Mouse (Mus musculus) cerebellum, postnatal 25 days (tissue): ENCODE measurements at regions not wholly inside any gene's neighbourhood (a gene's known extent, or its start where the extent isn't known, plus 50 kb on each side); places are given as distances from the start of the nearest gene placed in this dataset.

Experiments
- DNase-seq, 2 experiments: peaks; one replicate each; pipeline ENCODE4 v3.0.0; 2021; ENCODE audit warnings: mixed read lengths in 2 of 2

GRCm38 (mm10) chr1:69375246-69375645 is 267.4 kb upstream of the Erbb4 start:
- no peak for DNase-seq

GRCm38 (mm10) chr1:69370078-69370477 is 262.2 kb upstream of the Erbb4 start:
- no peak for DNase-seq

GRCm38 (mm10) chr1:69367531-69367930 is 259.7 kb upstream of the Erbb4 start:
- no peak for DNase-seq

- no peak for DNase-seq
Measured at GRCm38 (mm10) chr1:69364069-69364468, 256.2 kb upstream of the Erbb4 start.

GRCm38 (mm10) chr1:69357548-69357947 is 249.7 kb upstream of the Erbb4 start:
- DNase-seq: no peak

- no peak for DNase-seq
Measured at GRCm38 (mm10) chr1:69350417-69350816, 242.6 kb upstream of the Erbb4 start.

GRCm38 (mm10) chr1:69349826-69350225 is 242.0 kb upstream of the Erbb4 start:
- DNase-seq: no peak

- no peak for DNase-seq
Measured at GRCm38 (mm10) chr1:69342100-69342499, 234.2 kb upstream of the Erbb4 start.

- no peak for DNase-seq
Measured at GRCm38 (mm10) chr1:69340481-69340880, 232.6 kb upstream of the Erbb4 start.

GRCm38 (mm10) chr1:69331418-69332254 is 223.8 kb upstream of the Erbb4 start:
- DNase-seq: no peak

- no peak for DNase-seq
Measured at GRCm38 (mm10) chr1:69329399-69329798, 221.5 kb upstream of the Erbb4 start.

- no peak for DNase-seq
Measured at GRCm38 (mm10) chr1:69326711-69327110, 218.9 kb upstream of the Erbb4 start.

- no peak for DNase-seq
Measured at GRCm38 (mm10) chr1:69319526-69319925, 211.7 kb upstream of the Erbb4 start.

GRCm38 (mm10) chr1:69296816-69297215 is 189.0 kb upstream of the Erbb4 start:
- DNase-seq: no peak

GRCm38 (mm10) chr1:69291329-69291728 is 183.5 kb upstream of the Erbb4 start:
- DNase-seq: no peak

GRCm38 (mm10) chr1:69286374-69286773 is 178.5 kb upstream of the Erbb4 start:
- DNase-seq: no peak

- no peak for DNase-seq
Measured at GRCm38 (mm10) chr1:69277428-69277827, 169.6 kb upstream of the Erbb4 start.

- DNase-seq: no peak
Measured at GRCm38 (mm10) chr1:69247691-69248090, 139.8 kb upstream of the Erbb4 start.

GRCm38 (mm10) chr1:69242289-69242909 is 134.5 kb upstream of the Erbb4 start:
- DNase-seq: no peak

- peak; percentile 62 to 73 for DNase-seq
Measured at GRCm38 (mm10) chr1:69241502-69242214, 133.8 kb upstream of the Erbb4 start.

GRCm38 (mm10) chr1:69227864-69228263 is 120.0 kb upstream of the Erbb4 start:
- no peak for DNase-seq

GRCm38 (mm10) chr1:69212896-69213500 is 105.1 kb upstream of the Erbb4 start:
- no peak for DNase-seq

GRCm38 (mm10) chr1:69202745-69203144 is 94.9 kb upstream of the Erbb4 start:
- no peak for DNase-seq
